14 mouse cellular contexts compared by ENCODE assay signal in the genomic region with DNA sequence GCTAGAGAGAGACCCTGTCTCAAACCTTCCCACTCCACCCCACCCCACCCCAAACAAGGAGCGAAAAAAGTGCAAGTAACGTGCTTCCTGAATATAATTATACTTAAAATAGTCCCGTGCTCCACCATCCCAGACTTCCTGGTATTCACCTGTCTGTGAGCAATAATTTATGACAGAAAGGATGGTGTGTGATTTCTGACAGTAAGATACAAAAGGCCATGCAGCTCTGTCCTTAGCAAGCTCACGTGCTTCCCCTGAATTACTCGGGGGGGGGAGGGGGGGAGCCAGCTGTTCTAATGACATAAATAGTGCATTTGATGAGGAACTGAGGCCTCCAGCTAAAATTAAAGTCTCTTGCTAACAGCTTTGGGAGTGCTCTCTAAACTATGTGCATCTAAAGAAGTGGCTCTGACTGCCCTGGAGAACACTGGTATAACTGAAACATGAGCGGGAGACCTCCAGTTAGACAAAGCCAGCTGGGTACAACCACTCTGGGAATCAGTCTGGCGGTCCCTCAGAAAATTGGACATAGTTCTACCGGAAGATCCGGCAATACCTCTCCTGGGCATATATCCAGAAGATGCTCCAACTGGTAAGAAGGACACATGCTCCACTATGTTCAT. TPM values are rescaled to one million over a fixed set of nuclear protein-coding genes. Genes with fewer than 3 reads are reported as not detected.
DNase-seq lines count a peak whose midpoint lies in the region; ATAC-seq and TF ChIP-seq lines count a peak whose summit lies in the region.
"Had no signal": no experiment of that assay in that cellular context is flagged by ENCODE, and none has a peak within 500 bp of the region (broad histone marks: within the 10 kb centered on the region; RNA-seq: fewer than 3 reads in every experiment).

No protein-coding gene starts in this region.

- no peaks in the 10 kb centered on the region for H3K9me3 ChIP-seq in heart, embryonic 15.5 days (replicated peaks)
- H3K9me3 ChIP-seq in heart, embryonic 12.5 days (replicated peaks), result no peaks in the 10 kb centered on the region
- no peaks in the 10 kb centered on the region for H3K9me3 ChIP-seq in kidney, postnatal 0 days (replicated peaks; ENCODE audit: low read length)
- H3K9me3 ChIP-seq in midbrain, embryonic 16.5 days (replicated peaks; ENCODE audit: control insufficient read depth, low read length, poor library complexity, severe bottlenecking), result no peaks in the 10 kb centered on the region
- H3K9me3 ChIP-seq: midbrain, embryonic 13.5 days had no signal

- peaks cover 23% of the 10 kb centered on the region for H3K4me1 ChIP-seq in heart, embryonic 15.5 days (replicated peaks)
- peaks cover 20% of the 10 kb centered on the region for H3K4me1 ChIP-seq in heart, embryonic 12.5 days (replicated peaks)
- H3K4me1 ChIP-seq in spleen, adult 2 months (ENCODE audit: control insufficient read depth, insufficient read depth, insufficient read length), result peaks cover 12% of the 10 kb centered on the region; the same call in 1 of the 2 replicates
- H3K4me1 ChIP-seq in kidney, postnatal 0 days (replicated peaks; ENCODE audit: insufficient read depth, low read length), result no peaks in the 10 kb centered on the region
- peaks cover 8% of the 10 kb centered on the region for H3K4me1 ChIP-seq in midbrain, embryonic 16.5 days (ENCODE audit: control insufficient read depth, insufficient read depth, low read length)

- 0 out of 2 replicates have a peak overlapping the region, but pooled peaks have one; percentile 13 for H3K4me2 ChIP-seq in heart, embryonic 15.5 days
- H3K4me2 ChIP-seq in heart, embryonic 12.5 days, result no peak overlapping the region
- H3K4me2 ChIP-seq in kidney, postnatal 0 days (ENCODE audit: low read length), result no peak overlapping the region
- no peak overlapping the region for H3K4me2 ChIP-seq in midbrain, embryonic 16.5 days (ENCODE audit: low read length)
- H3K4me2 ChIP-seq: midbrain, embryonic 13.5 days had no signal

- no peaks in the 10 kb centered on the region for H3K27me3 ChIP-seq in heart, embryonic 15.5 days
- H3K27me3 ChIP-seq in heart, embryonic 12.5 days (replicated peaks), result no peaks in the 10 kb centered on the region
- no peaks in the 10 kb centered on the region for H3K27me3 ChIP-seq in spleen, adult 2 months (ENCODE audit: control insufficient read depth, insufficient read depth, low read length)
- H3K27me3 ChIP-seq in kidney, postnatal 0 days (ENCODE audit: insufficient read depth, low read length), result no peaks in the 10 kb centered on the region
- H3K27me3 ChIP-seq in midbrain, embryonic 16.5 days (ENCODE audit: control insufficient read depth, insufficient read depth, low read depth, low read length), result no peaks in the 10 kb centered on the region
- H3K27me3 ChIP-seq: midbrain, embryonic 13.5 days had no signal

- peak in 1 of 2 experiments; percentile 31 for DNase-seq in spleen, adult 2 months (ENCODE audit: low read depth in 1 of 2, low spot score in 2 of 2)
- DNase-seq in spleen, postnatal 36 days (ENCODE audit: low spot score in 2 of 2), result no peak
- peak; percentile 40 for DNase-seq in kidney, postnatal 0 days (ENCODE audit: low spot score)
- no peak for DNase-seq in frontal cortex, postnatal 36 days (ENCODE audit: low spot score in 2 of 2)
- DNase-seq in left cerebral cortex, postnatal 25 days (ENCODE audit: low spot score in 2 of 2), result no peak
- DNase-seq: cerebellum, postnatal 36 days; heart, postnatal 14 days; thymus, postnatal 14 days had no signal

- peaks cover 26% of the 10 kb centered on the region for H3K36me3 ChIP-seq in heart, embryonic 15.5 days
- peaks cover 39% of the 10 kb centered on the region for H3K36me3 ChIP-seq in heart, embryonic 12.5 days
- H3K36me3 ChIP-seq in spleen, adult 2 months (ENCODE audit: control insufficient read depth, insufficient read depth, low read length), result peaks cover 6% of the 10 kb centered on the region
- H3K36me3 ChIP-seq in kidney, postnatal 0 days (ENCODE audit: insufficient read depth, low read length), result peaks cover 22% of the 10 kb centered on the region; the same call in 1 of the 2 replicates
- H3K36me3 ChIP-seq in midbrain, embryonic 16.5 days (ENCODE audit: control insufficient read depth, insufficient read depth, low read length), result no peaks in the 10 kb centered on the region

- H3K9ac ChIP-seq in heart, embryonic 15.5 days, result no peak overlapping the region
- H3K9ac ChIP-seq in heart, embryonic 12.5 days, result no peak overlapping the region
- no peak overlapping the region for H3K9ac ChIP-seq in kidney, postnatal 0 days (ENCODE audit: low read depth, low read length)
- H3K9ac ChIP-seq in midbrain, embryonic 16.5 days (ENCODE audit: low read depth, low read length), result no peak overlapping the region
- H3K9ac ChIP-seq: liver, embryonic 14.5 days; midbrain, embryonic 13.5 days had no signal

- H3K27ac ChIP-seq in heart, embryonic 15.5 days, result peak overlapping the region; percentile 17
- no peak overlapping the region; the same call in 1 of the 2 replicates for H3K27ac ChIP-seq in heart, embryonic 12.5 days (ENCODE audit: poor library complexity, severe bottlenecking)
- H3K27ac ChIP-seq in spleen, adult 2 months (ENCODE audit: insufficient read depth, low read length), result peak overlapping the region; percentile 33
- no peak overlapping the region for H3K27ac ChIP-seq in kidney, postnatal 0 days
- H3K27ac ChIP-seq in midbrain, embryonic 16.5 days (ENCODE audit: low read length), result no peak overlapping the region
- H3K27ac ChIP-seq: liver, embryonic 14.5 days; midbrain, embryonic 13.5 days had no signal

- no peak for TF ChIP-seq CTCF in spleen, adult 2 months (IDR thresholded peaks at IDR 0.05; ENCODE audit: extremely low read depth, insufficient read depth, insufficient read length, insufficient replicate concordance)
- TF ChIP-seq CTCF in kidney, postnatal 0 days (IDR thresholded peaks at IDR 0.05; ENCODE audit: low read depth), result no peak

- H3K4me3 ChIP-seq in heart, embryonic 15.5 days, result no peak overlapping the region
- no peak overlapping the region for H3K4me3 ChIP-seq in heart, embryonic 12.5 days
- H3K4me3 ChIP-seq in spleen, adult 2 months (ENCODE audit: extremely low read depth, insufficient read depth, insufficient read length), result no peak overlapping the region
- H3K4me3 ChIP-seq in kidney, postnatal 0 days (replicated peaks; ENCODE audit: low read depth, low read length), result no peak overlapping the region
- H3K4me3 ChIP-seq in midbrain, embryonic 16.5 days (ENCODE audit: low read depth, low read length), result no peak overlapping the region
- H3K4me3 ChIP-seq: midbrain, embryonic 13.5 days had no signal

- intact Hi-C loops in left cerebral cortex, postnatal 25 days (cut with DNase I), result no loop called here

- ATAC-seq in heart, embryonic 15.5 days (replicated peaks; ENCODE audit: insufficient number of reproducible peaks, insufficient read depth, low FRiP score, low read depth), result no peak
- no peak for ATAC-seq in heart, embryonic 12.5 days (ENCODE audit: insufficient number of reproducible peaks, low FRiP score)
- ATAC-seq in kidney, postnatal 0 days (replicated peaks; ENCODE audit: low FRiP score, low read depth), result no peak
- no peak for ATAC-seq in midbrain, embryonic 16.5 days
- ATAC-seq: intestine, postnatal 0 days; midbrain, embryonic 13.5 days had no signal

- 60% methylated on average over 9 of the region's 9 CpGs for WGBS in heart, embryonic 15.5 days
- 78% methylated on average over 9 of the region's 9 CpGs for whole genome bisulfite sequencing in heart, embryonic 12.5 days
- WGBS in spleen, adult 2 months, result 50% methylated on average over 9 of the region's 9 CpGs
- WGBS in kidney, postnatal 0 days, result 50% methylated on average over 9 of the region's 9 CpGs
- 77% methylated on average over 9 of the region's 9 CpGs for WGBS in midbrain, embryonic 16.5 days

- TF ChIP-seq POLR2A in spleen, adult 2 months (IDR thresholded peaks at IDR 0.05; ENCODE audit: low read depth, low read length), result no peak

RNA-seq across cellular contexts. Expression of a gene that starts 9.3 kb away (rescaled TPM):
- polyA plus RNA-seq in heart, embryonic 15.5 days (2015; fragmentation: Nextera tagmentation; extraction: Ambion mirVana), result 4.9 and 5.7 TPM in 2 replicates
- polyA plus RNA-seq in heart, embryonic 12.5 days (2016; fragmentation: Nextera tagmentation; extraction: Ambion mirVana), result 7.6 and 8.0 TPM in 2 replicates
- polyA plus RNA-seq in spleen, adult 2 months (2012; rRNA removed), result 9.3 and 11.4 TPM in 2 replicates
- polyA plus RNA-seq in kidney, postnatal 0 days (2015; fragmentation: Nextera tagmentation; extraction: Ambion mirVana), result 8.5 and 9.8 TPM in 2 replicates
- 1.2 and 2.1 TPM in 2 replicates for polyA plus RNA-seq in midbrain, embryonic 16.5 days (2015; fragmentation: Nextera tagmentation; extraction: Ambion mirVana)
- total RNA-seq in left cerebral cortex, postnatal 25 days (2021), result 10 to 100 TPM; 19.3 to 22.3 TPM

Comparison
In these comparisons a context has a peak if more than half of its experiments do, and no peak if none do; other contexts are left out.
1. H3K27ac ChIP-seq: peak in heart, embryonic 15.5 days (single experiment) and spleen, adult 2 months (single experiment); none in heart, embryonic 12.5 days (single experiment), kidney, postnatal 0 days (single experiment) and midbrain, embryonic 16.5 days (single experiment).